Mouse (Mus musculus): Measurements from ENCODE around the gene Kcns1. TPM values are rescaled to one million over a fixed set of nuclear protein-coding genes. Genes with fewer than 3 reads are reported as not detected.

The Kcns1 gene
- polyA plus RNA-seq, 1 experiment from 2014 or later, result 0.21 TPM

GRCm38 (mm10) chr2:164190576-164190975 lies 19.7 kb upstream of the Kcns1 start, which contains the start of gene Wfdc12:
Gene Wfdc12 (minus strand): TSS chr2:164190608.
- no peak for ATAC-seq (ENCODE audit: extremely low read depth, insufficient number of reproducible peaks, low FRiP score, low TSS enrichment)
- Histone ChIP-seq H3K36me3 (no peaks in the 10 kb centered on the region), H3K4me2 (no peak within 1 kb of the TSS), H3K4me3 (no peak within 1 kb of the TSS), H3K27ac (replicated peaks) (no peak within 1 kb of the TSS), H3K9me3 (no peaks in the 10 kb centered on the region), H3K27me3 (replicated peaks) (0 out of 2 replicates have a peak, but pooled peaks cover 10% of the 10 kb centered on the region), H3K4me1 (no peaks in the 10 kb centered on the region), H3K9ac (no peak within 1 kb of the TSS)
- WGBS, result 72% methylated on average over 6 of the region's 6 CpGs

- no peak for ATAC-seq (ENCODE audit: extremely low read depth, insufficient number of reproducible peaks, low FRiP score, low TSS enrichment)
- no peak overlapping the region for H3K4me2 ChIP-seq
- WGBS, result 24% methylated on average over 5 of the region's 5 CpGs
- no peak overlapping the region for H3K9ac ChIP-seq
- no peaks in the 10 kb centered on the region for H3K36me3 ChIP-seq
- H3K9me3 ChIP-seq, result no peaks in the 10 kb centered on the region
- H3K4me3 ChIP-seq, result no peak overlapping the region
- H3K4me1 ChIP-seq, result no peaks in the 10 kb centered on the region
- 0 out of 2 replicates have a peak, but pooled peaks cover 10% of the 10 kb centered on the region for H3K27me3 ChIP-seq (replicated peaks)
- H3K27ac ChIP-seq (replicated peaks), result no peak overlapping the region
Measured at GRCm38 (mm10) chr2:164188722-164189121, 17.8 kb upstream of the Kcns1 start.

- Histone ChIP-seq H3K4me2 (no peak overlapping the region), H3K36me3 (no peaks in the 10 kb centered on the region), H3K27me3 (replicated peaks) (peaks cover 31% of the 10 kb centered on the region), H3K4me1 (no peaks in the 10 kb centered on the region), H3K27ac (replicated peaks) (no peak overlapping the region), H3K9me3 (no peaks in the 10 kb centered on the region), H3K9ac (no peak overlapping the region), H3K4me3 (no peak overlapping the region)
- 38% methylated on average over 9 of the region's 9 CpGs for WGBS
- ATAC-seq (ENCODE audit: extremely low read depth, insufficient number of reproducible peaks, low FRiP score, low TSS enrichment), result no peak
Measured at GRCm38 (mm10) chr2:164184145-164184719, 13.3 kb upstream of the Kcns1 start.

GRCm38 (mm10) chr2:164183340-164183739 lies 12.4 kb upstream of the Kcns1 start:
- H3K4me3 ChIP-seq, result no peak overlapping the region
- H3K9me3 ChIP-seq, result no peaks in the 10 kb centered on the region
- ATAC-seq (ENCODE audit: extremely low read depth, insufficient number of reproducible peaks, low FRiP score, low TSS enrichment), result no peak

GRCm38 (mm10) chr2:164182692-164183255 lies 11.9 kb upstream of the Kcns1 start, which contains the start of gene Wfdc5:
Gene Wfdc5 (minus strand): TSS chr2:164182742.
- Histone ChIP-seq H3K9ac (no peak within 1 kb of the TSS), H3K4me2 (no peak within 1 kb of the TSS), H3K4me1 (no peaks in the 10 kb centered on the region), H3K9me3 (no peaks in the 10 kb centered on the region), H3K4me3 (no peak within 1 kb of the TSS), H3K36me3 (no peaks in the 10 kb centered on the region), H3K27me3 (replicated peaks) (peaks cover 38% of the 10 kb centered on the region), H3K27ac (replicated peaks) (no peak within 1 kb of the TSS)
- ATAC-seq (ENCODE audit: extremely low read depth, insufficient number of reproducible peaks, low FRiP score, low TSS enrichment), result no peak
- WGBS, result 66% methylated on average over 7 of the region's 7 CpGs

More at GRCm38 (mm10) chr2:164183340-164183739, 12.4 kb upstream of the Kcns1 start:
- Histone ChIP-seq H3K27me3 (replicated peaks) (peaks cover 35% of the 10 kb centered on the region), H3K27ac (replicated peaks) (no peak overlapping the region), H3K4me1 (no peaks in the 10 kb centered on the region), H3K4me2 (no peak overlapping the region), H3K9ac (no peak overlapping the region), H3K36me3 (no peaks in the 10 kb centered on the region)
- 74% methylated on average over 9 of the region's 9 CpGs for WGBS

- H3K27ac ChIP-seq (replicated peaks), result no peak overlapping the region
- no peak overlapping the region for H3K4me3 ChIP-seq
- no peaks in the 10 kb centered on the region for H3K4me1 ChIP-seq
- no peak overlapping the region for H3K9ac ChIP-seq
- 82% methylated on average over 4 of the region's 4 CpGs for WGBS
- ATAC-seq (ENCODE audit: extremely low read depth, insufficient number of reproducible peaks, low FRiP score, low TSS enrichment), result no peak
- peaks cover 51% of the 10 kb centered on the region for H3K27me3 ChIP-seq (replicated peaks)
- no peaks in the 10 kb centered on the region for H3K36me3 ChIP-seq
- H3K4me2 ChIP-seq, result no peak overlapping the region
- H3K9me3 ChIP-seq, result no peaks in the 10 kb centered on the region
Measured at GRCm38 (mm10) chr2:164180770-164181169, 9.9 kb upstream of the Kcns1 start.

- Histone ChIP-seq H3K4me1 (no peaks in the 10 kb centered on the region; the same call in 1 of the 2 replicates), H3K27me3 (replicated peaks) (peaks cover 51% of the 10 kb centered on the region), H3K4me2 (no peak overlapping the region), H3K36me3 (no peaks in the 10 kb centered on the region), H3K27ac (replicated peaks) (no peak overlapping the region), H3K9ac (no peak overlapping the region), H3K4me3 (no peak overlapping the region), H3K9me3 (no peaks in the 10 kb centered on the region)
- ATAC-seq (ENCODE audit: extremely low read depth, insufficient number of reproducible peaks, low FRiP score, low TSS enrichment), result no peak
- WGBS, result 40% methylated on average over 3 of the region's 3 CpGs
Measured at GRCm38 (mm10) chr2:164180124-164180523, 9.2 kb upstream of the Kcns1 start.

GRCm38 (mm10) chr2:164177831-164178230 lies 6.9 kb upstream of the Kcns1 start:
- H3K27ac ChIP-seq (replicated peaks), result no peak overlapping the region
- H3K4me2 ChIP-seq, result no peak overlapping the region
- no peaks in the 10 kb centered on the region for H3K9me3 ChIP-seq
- no peak for ATAC-seq (ENCODE audit: extremely low read depth, insufficient number of reproducible peaks, low FRiP score, low TSS enrichment)
- no peaks in the 10 kb centered on the region for H3K36me3 ChIP-seq
- peaks cover 19% of the 10 kb centered on the region for H3K4me1 ChIP-seq
- 82% methylated on average over 5 of the region's 5 CpGs for WGBS
- no peak overlapping the region for H3K9ac ChIP-seq
- no peak overlapping the region for H3K4me3 ChIP-seq
- H3K27me3 ChIP-seq (replicated peaks), result peaks cover 54% of the 10 kb centered on the region

GRCm38 (mm10) chr2:164175850-164176249 lies 4.9 kb upstream of the Kcns1 start:
- Histone ChIP-seq H3K9ac (no peak overlapping the region), H3K27me3 (replicated peaks) (peaks cover 53% of the 10 kb centered on the region), H3K9me3 (no peaks in the 10 kb centered on the region), H3K4me3 (no peak overlapping the region), H3K36me3 (no peaks in the 10 kb centered on the region), H3K4me2 (no peak overlapping the region), H3K4me1 (peaks cover 28% of the 10 kb centered on the region), H3K27ac (replicated peaks) (no peak overlapping the region)
- 68% methylated on average over 3 of the region's 3 CpGs for WGBS
- ATAC-seq (ENCODE audit: extremely low read depth, insufficient number of reproducible peaks, low FRiP score, low TSS enrichment), result no peak

- H3K9ac ChIP-seq, result no peak overlapping the region
- H3K9me3 ChIP-seq, result no peaks in the 10 kb centered on the region
- peaks cover 35% of the 10 kb centered on the region for H3K4me1 ChIP-seq
- peaks cover 62% of the 10 kb centered on the region for H3K27me3 ChIP-seq (replicated peaks)
- WGBS, result 57% methylated on average over 8 of the region's 8 CpGs
- H3K36me3 ChIP-seq, result no peaks in the 10 kb centered on the region
- H3K4me3 ChIP-seq, result no peak overlapping the region
- no peak for ATAC-seq (ENCODE audit: extremely low read depth, insufficient number of reproducible peaks, low FRiP score, low TSS enrichment)
- H3K4me2 ChIP-seq, result no peak overlapping the region
- H3K27ac ChIP-seq (replicated peaks), result no peak overlapping the region
Measured at GRCm38 (mm10) chr2:164174649-164175395, 3.9 kb upstream of the Kcns1 start.

- Histone ChIP-seq H3K36me3 (no peaks in the 10 kb centered on the region), H3K9me3 (no peaks in the 10 kb centered on the region), H3K9ac (no peak overlapping the region), H3K27ac (replicated peaks) (peak overlapping the region; percentile 43), H3K4me2 (no peak overlapping the region), H3K27me3 (replicated peaks) (peaks cover 68% of the 10 kb centered on the region), H3K4me1 (peaks cover 38% of the 10 kb centered on the region), H3K4me3 (no peak overlapping the region)
- ATAC-seq (ENCODE audit: extremely low read depth, insufficient number of reproducible peaks, low FRiP score, low TSS enrichment), result no peak
- 23% methylated on average over 3 of the region's 3 CpGs for WGBS
Measured at GRCm38 (mm10) chr2:164173394-164173793, 2.5 kb upstream of the Kcns1 start.

Measured in heart, embryonic 13.5 days (tissue).